Mouse (Mus musculus) testis, adult 2 months (tissue): Measurements from ENCODE around the gene Dlx3.
A peak's percentile ranks its signal among the peaks of the same experiment; 100 is the strongest.

ENCODE experiments used
- CTCF ChIP-seq: fragments of 200-500 bp; IDR thresholded peaks from 2 replicates; pipeline ENCODE4 v1.5.1; 2012; ENCODE audit warnings: low read depth, mild to moderate bottlenecking, inconsistent platforms, low read length, moderate library complexity; ENCODE audit not compliant: control insufficient read depth, insufficient read depth, insufficient replicate concordance
- POLR2A ChIP-seq: fragments of 200-500 bp; IDR thresholded peaks from 2 replicates; pipeline ENCODE4 v1.6.1; 2012; ENCODE audit warnings: low read depth, mild to moderate bottlenecking, inconsistent platforms, low read length, moderate library complexity; ENCODE audit not compliant: control insufficient read depth

GRCm38 (mm10) chr11:95076041-95076535 lies 43.8 kb upstream of the Dlx3 start:
- TF ChIP-seq POLR2A: no peak
- peak; percentile 11; the same call in 1 of the 2 replicates for TF ChIP-seq CTCF
